Mouse (Mus musculus) C2C12 (cell line): ENCODE measurements around the gene Acot8.

Experiments used
- CTCF ChIP-seq: IDR thresholded peaks from one replicate; pipeline ENCODE4 v1.5.1; 2011; ENCODE audit not compliant: control insufficient read depth, insufficient read depth, insufficient read length
- FOSL1 ChIP-seq: IDR thresholded peaks from one replicate; pipeline ENCODE4 v1.8.0; 2011; ENCODE audit warnings: mild to moderate bottlenecking, low read length; ENCODE audit not compliant: poor library complexity, insufficient read depth, severe bottlenecking
- MAX ChIP-seq: IDR thresholded peaks from one replicate; pipeline ENCODE4 v1.6.1; 2011; ENCODE audit warnings: mild to moderate bottlenecking, control low read depth
- MYOG ChIP-seq: IDR thresholded peaks from one replicate; pipeline ENCODE4 v1.6.1; 2011; ENCODE audit not compliant: control insufficient read depth, insufficient read length; ENCODE audit errors: extremely low read depth
- USF1 ChIP-seq: IDR thresholded peaks from one replicate; pipeline ENCODE4 v1.6.1; 2011; ENCODE audit warnings: low read depth, mild to moderate bottlenecking, control low read depth, moderate library complexity

DNA sequence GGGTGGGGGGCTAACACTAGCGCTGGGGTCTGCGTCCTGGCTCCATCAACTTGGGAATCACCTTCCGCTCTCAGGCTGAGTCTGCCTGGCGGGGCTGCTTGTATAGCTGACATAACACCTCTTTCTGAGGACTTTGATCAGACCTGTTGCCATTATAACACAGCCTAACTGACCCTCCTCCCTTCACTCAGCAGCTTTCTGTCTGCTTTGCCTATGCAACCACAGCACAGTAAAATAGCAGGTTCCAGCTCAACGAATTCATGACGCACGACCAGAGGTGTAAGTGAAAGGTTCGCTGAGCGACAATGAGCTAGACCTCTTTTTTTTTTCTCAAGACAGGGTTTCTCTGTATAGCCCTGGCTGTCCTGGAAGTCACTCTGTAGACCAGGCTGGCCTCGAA is 26.3 kb upstream of the Acot8 start:
- TF ChIP-seq CTCF (no peak), FOSL1 (no peak), MAX (no peak), USF1 (no peak), MYOG (no peak)
